Mouse (Mus musculus): ENCODE measurements around the gene Gm20388. TPM values are rescaled to one million over a fixed set of nuclear protein-coding genes. Genes with fewer than 3 reads are reported as not detected.

Gm20388 gene
- total and polyA plus RNA-seq, 2 experiments from 2014 or later: 17.3 TPM; not detected in 1

DNA sequence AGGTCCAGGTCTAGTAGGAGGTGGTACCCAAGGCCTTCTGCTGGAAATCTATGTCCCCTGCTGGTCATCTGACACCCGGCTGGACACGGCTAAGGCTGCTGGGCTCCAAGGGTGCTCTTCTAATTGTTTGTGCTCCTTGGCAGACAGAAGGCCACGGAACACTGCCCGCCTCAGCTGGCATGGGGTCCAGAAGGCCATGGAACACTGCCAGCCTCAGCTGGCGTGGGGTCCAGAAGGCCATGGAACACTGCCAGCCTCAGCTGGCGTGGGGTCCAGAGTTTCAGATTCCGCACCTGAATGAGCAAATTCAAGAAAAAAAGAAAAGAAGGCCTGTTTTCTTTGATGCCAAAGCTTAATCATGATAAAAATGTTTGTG lies 2070.9 kb downstream of the Gm20388 start:
- Histone ChIP-seq H3K27ac (ENCODE audit: low read depth) (no peak overlapping the region), H3K27me3 (ENCODE audit: control insufficient read depth, insufficient read depth, low read length) (no peaks in the 10 kb centered on the region), H3K4me1 (ENCODE audit: control insufficient read depth, insufficient read depth) (no peaks in the 10 kb centered on the region), H3K9me3 (replicated peaks; ENCODE audit: control insufficient read depth, low read length) (no peaks in the 10 kb centered on the region), H3K9ac (replicated peaks; ENCODE audit: low read depth, low read length) (no peak overlapping the region), H3K4me2 (ENCODE audit: low read depth, low read length) (no peak overlapping the region), H3K4me3 (ENCODE audit: low read depth, low read length) (no peak overlapping the region), H3K36me3 (replicated peaks; ENCODE audit: control insufficient read depth, insufficient read depth, low read length) (peaks cover 43% of the 10 kb centered on the region)
- TF ChIP-seq CTCF (IDR thresholded peaks at IDR 0.05; ENCODE audit: low read depth) (no peak), EP300 (IDR thresholded peaks at IDR 0.05; ENCODE audit: low read depth) (no peak)
- 59% methylated on average over 7 of the region's 7 CpGs for WGBS
- ATAC-seq (ENCODE audit: insufficient read depth, low read depth) (no peak), DNase-seq (ENCODE audit: low spot score) (no peak)

DNA sequence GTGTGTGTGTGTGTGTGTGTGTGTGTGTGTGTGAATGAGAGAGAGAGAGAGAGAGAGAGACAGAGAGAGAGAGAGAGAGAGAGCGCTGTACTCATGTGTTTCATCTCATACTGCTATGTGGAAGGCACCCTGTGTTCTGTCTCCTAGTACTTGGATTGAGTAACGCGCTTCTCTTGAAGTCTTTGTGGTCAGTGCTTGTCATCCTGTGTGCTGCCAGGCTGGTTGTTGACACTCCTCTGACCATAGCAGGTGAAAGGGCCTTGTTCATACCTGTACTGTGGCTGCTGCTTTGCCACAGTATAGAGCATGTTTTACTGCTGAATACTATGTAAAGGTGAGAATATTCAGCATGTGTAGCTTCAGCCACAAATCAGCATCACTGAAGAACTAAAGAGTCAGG lies 2075.0 kb downstream of the Gm20388 start:
- peaks cover 55% of the 10 kb centered on the region for H3K36me3 ChIP-seq (replicated peaks; ENCODE audit: control insufficient read depth, insufficient read depth, low read length)
- no peak for ATAC-seq (ENCODE audit: insufficient read depth, low read depth)

DNA sequence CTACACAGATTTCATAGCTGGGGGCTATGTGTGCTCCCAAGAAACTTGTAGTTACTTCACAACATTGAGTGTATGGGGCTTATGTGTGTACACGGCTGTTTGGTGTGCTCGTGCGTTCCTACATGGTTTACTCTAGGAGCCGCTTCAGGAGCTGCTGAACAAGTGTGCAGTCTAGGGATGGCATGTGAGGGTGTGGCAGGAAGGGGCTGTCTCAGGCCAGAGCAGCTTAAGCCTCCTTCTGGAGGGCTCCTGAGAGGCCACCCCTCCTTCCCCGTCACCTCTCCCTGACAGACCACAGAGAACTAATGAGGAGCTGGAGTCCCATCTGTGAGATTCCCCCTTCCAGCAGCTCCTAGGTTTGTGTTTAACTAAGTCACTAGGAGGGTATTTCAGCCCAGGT lies 2077.3 kb downstream of the Gm20388 start:
- WGBS: 90% methylated on average over 5 of the region's 5 CpGs

More for the DNA sequence above, 2075.0 kb downstream of the Gm20388 start:
- no peak for DNase-seq (ENCODE audit: low spot score)
- H3K4me2 ChIP-seq (ENCODE audit: low read depth, low read length): no peak overlapping the region
- H3K4me1 ChIP-seq (ENCODE audit: control insufficient read depth, insufficient read depth): no peaks in the 10 kb centered on the region
- H3K4me3 ChIP-seq (ENCODE audit: low read depth, low read length): no peak overlapping the region
- 95% methylated on average over 3 of the region's 3 CpGs for WGBS
- no peak overlapping the region for H3K27ac ChIP-seq (ENCODE audit: low read depth)
- no peaks in the 10 kb centered on the region for H3K27me3 ChIP-seq (ENCODE audit: control insufficient read depth, insufficient read depth, low read length)
- no peaks in the 10 kb centered on the region for H3K9me3 ChIP-seq (replicated peaks; ENCODE audit: control insufficient read depth, low read length)
- TF ChIP-seq EP300 (IDR thresholded peaks at IDR 0.05; ENCODE audit: low read depth) (no peak), CTCF (IDR thresholded peaks at IDR 0.05; ENCODE audit: low read depth) (no peak)
- no peak overlapping the region for H3K9ac ChIP-seq (replicated peaks; ENCODE audit: low read depth, low read length)

DNA sequence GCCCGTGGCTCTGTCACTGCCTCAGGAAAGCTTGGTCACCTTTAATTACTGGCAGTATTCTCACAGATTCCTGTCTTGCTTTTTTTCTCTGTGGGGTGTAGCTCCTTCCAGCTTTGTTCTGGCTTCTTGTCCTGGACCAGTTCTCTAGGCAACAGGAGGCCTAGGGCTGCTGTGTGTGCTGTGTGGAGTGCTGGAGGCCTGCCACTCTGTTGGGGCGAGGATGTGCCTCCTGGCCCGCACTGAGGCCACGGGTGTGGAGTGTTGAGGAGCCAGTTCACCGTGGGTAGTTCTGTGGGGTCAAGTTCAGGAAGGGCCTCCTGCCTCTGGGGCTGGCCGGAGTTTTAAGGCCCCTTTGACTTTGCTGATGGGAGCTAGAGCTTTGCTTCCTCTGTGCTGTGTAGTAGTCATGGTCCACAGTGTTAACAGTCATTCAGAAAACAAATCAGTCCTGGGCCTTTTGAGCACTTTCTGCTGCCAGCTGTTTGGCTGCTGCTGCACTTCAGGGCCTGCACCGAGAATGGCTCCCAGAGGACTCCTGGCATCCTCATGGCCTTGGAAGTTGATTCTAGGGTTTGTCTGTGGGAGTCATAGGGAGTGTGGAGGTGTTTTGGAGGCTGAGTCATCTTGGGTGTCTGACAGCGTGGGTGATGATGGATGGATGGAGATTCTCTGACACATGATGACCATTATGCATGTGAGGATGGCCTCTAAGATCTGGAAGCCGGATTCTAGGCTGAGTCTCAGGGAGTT lies 2080.0 kb downstream of the Gm20388 start:
- Histone ChIP-seq H3K4me1 (ENCODE audit: control insufficient read depth, insufficient read depth) (no peaks in the 10 kb centered on the region), H3K9ac (replicated peaks; ENCODE audit: low read depth, low read length) (no peak overlapping the region), H3K27me3 (ENCODE audit: control insufficient read depth, insufficient read depth, low read length) (no peaks in the 10 kb centered on the region), H3K27ac (ENCODE audit: low read depth) (no peak overlapping the region), H3K4me3 (ENCODE audit: low read depth, low read length) (no peak overlapping the region), H3K36me3 (replicated peaks; ENCODE audit: control insufficient read depth, insufficient read depth, low read length) (peaks cover 55% of the 10 kb centered on the region), H3K9me3 (replicated peaks; ENCODE audit: control insufficient read depth, low read length) (no peaks in the 10 kb centered on the region), H3K4me2 (ENCODE audit: low read depth, low read length) (no peak overlapping the region)
- TF ChIP-seq CTCF (IDR thresholded peaks at IDR 0.05; ENCODE audit: low read depth) (no peak), EP300 (IDR thresholded peaks at IDR 0.05; ENCODE audit: low read depth) (no peak)
- ATAC-seq (ENCODE audit: insufficient read depth, low read depth) (no peak), DNase-seq (ENCODE audit: low spot score) (no peak)
- WGBS: 75% methylated on average over 9 of the region's 9 CpGs

More for the DNA sequence above, 2077.3 kb downstream of the Gm20388 start:
- no peaks in the 10 kb centered on the region for H3K9me3 ChIP-seq (replicated peaks; ENCODE audit: control insufficient read depth, low read length)
- no peaks in the 10 kb centered on the region for H3K4me1 ChIP-seq (ENCODE audit: control insufficient read depth, insufficient read depth)
- H3K27me3 ChIP-seq (ENCODE audit: control insufficient read depth, insufficient read depth, low read length): no peaks in the 10 kb centered on the region
- no peak overlapping the region for H3K4me3 ChIP-seq (ENCODE audit: low read depth, low read length)
- TF ChIP-seq CTCF (IDR thresholded peaks at IDR 0.05; ENCODE audit: low read depth): no peak
- TF ChIP-seq EP300 (IDR thresholded peaks at IDR 0.05; ENCODE audit: low read depth): no peak
- H3K36me3 ChIP-seq (replicated peaks; ENCODE audit: control insufficient read depth, insufficient read depth, low read length): peaks cover 64% of the 10 kb centered on the region
- H3K4me2 ChIP-seq (ENCODE audit: low read depth, low read length): no peak overlapping the region
- H3K9ac ChIP-seq (replicated peaks; ENCODE audit: low read depth, low read length): no peak overlapping the region
- no peak overlapping the region for H3K27ac ChIP-seq (ENCODE audit: low read depth)
- ATAC-seq (ENCODE audit: insufficient read depth, low read depth) (no peak), DNase-seq (ENCODE audit: low spot score) (no peak)

DNA sequence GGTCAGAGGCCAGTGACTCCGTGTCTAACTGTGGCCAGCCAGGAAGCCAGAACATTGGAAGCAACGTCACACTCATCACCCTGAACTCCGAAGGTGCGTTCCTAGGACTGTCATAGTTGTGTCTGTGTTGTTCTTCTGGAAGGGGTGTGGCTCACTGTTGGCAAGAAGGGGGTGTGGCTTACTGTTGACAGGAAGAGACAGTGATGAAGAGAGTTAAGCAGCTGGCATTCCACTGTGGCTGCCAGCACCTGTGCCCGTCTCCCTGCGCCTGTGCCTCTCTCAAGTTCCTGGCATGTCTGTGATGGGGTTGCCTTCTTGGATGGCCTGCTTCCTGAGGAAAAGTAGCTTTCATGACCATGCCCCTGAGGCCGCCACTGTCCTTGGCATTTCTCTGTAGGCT lies 2081.0 kb downstream of the Gm20388 start:
- Histone ChIP-seq H3K27ac (ENCODE audit: low read depth) (no peak overlapping the region), H3K27me3 (ENCODE audit: control insufficient read depth, insufficient read depth, low read length) (no peaks in the 10 kb centered on the region), H3K36me3 (replicated peaks; ENCODE audit: control insufficient read depth, insufficient read depth, low read length) (peaks cover 58% of the 10 kb centered on the region), H3K9ac (replicated peaks; ENCODE audit: low read depth, low read length) (no peak overlapping the region), H3K4me3 (ENCODE audit: low read depth, low read length) (no peak overlapping the region), H3K4me1 (ENCODE audit: control insufficient read depth, insufficient read depth) (no peaks in the 10 kb centered on the region), H3K9me3 (replicated peaks; ENCODE audit: control insufficient read depth, low read length) (no peaks in the 10 kb centered on the region), H3K4me2 (ENCODE audit: low read depth, low read length) (no peak overlapping the region)
- ATAC-seq (ENCODE audit: insufficient read depth, low read depth) (no peak), DNase-seq (ENCODE audit: low spot score) (no peak)
- TF ChIP-seq EP300 (IDR thresholded peaks at IDR 0.05; ENCODE audit: low read depth) (no peak), CTCF (IDR thresholded peaks at IDR 0.05; ENCODE audit: low read depth) (no peak)
- 76% methylated on average over 7 of the region's 7 CpGs for WGBS

DNA sequence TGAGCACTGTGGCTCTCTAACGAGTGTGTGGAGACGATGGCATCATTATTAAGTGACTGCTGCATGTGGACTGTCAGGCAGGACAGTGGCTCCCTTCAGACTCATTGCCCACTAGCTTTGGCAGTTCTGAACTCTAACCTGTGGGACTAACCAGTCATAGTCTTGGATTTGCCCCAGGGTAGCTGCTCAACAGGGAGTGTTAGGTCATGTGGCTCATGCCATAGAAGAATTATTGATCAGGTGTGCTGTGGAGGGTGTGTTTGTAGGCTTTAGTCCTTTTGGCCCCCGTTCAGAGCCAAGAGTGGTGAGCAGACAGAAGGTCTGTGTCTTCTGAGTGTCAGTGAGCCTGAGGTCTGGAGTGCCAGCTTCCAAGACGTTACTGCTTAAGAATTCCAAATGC lies 2082.3 kb downstream of the Gm20388 start:
- Histone ChIP-seq H3K9me3 (replicated peaks; ENCODE audit: control insufficient read depth, low read length) (no peaks in the 10 kb centered on the region), H3K4me1 (ENCODE audit: control insufficient read depth, insufficient read depth) (no peaks in the 10 kb centered on the region), H3K27me3 (ENCODE audit: control insufficient read depth, insufficient read depth, low read length) (no peaks in the 10 kb centered on the region), H3K27ac (ENCODE audit: low read depth) (no peak overlapping the region), H3K36me3 (replicated peaks; ENCODE audit: control insufficient read depth, insufficient read depth, low read length) (peaks cover 68% of the 10 kb centered on the region), H3K4me3 (ENCODE audit: low read depth, low read length) (no peak overlapping the region), H3K4me2 (ENCODE audit: low read depth, low read length) (no peak overlapping the region), H3K9ac (replicated peaks; ENCODE audit: low read depth, low read length) (no peak overlapping the region)
- TF ChIP-seq EP300 (IDR thresholded peaks at IDR 0.05; ENCODE audit: low read depth) (no peak), CTCF (IDR thresholded peaks at IDR 0.05; ENCODE audit: low read depth) (no peak)
- DNase-seq (ENCODE audit: low spot score): no peak
- no peak for ATAC-seq (ENCODE audit: insufficient read depth, low read depth)
- WGBS: 78% methylated on average over 4 of the region's 4 CpGs
